ENCODE assay signal across 39 mouse cellular contexts in the genomic region with DNA sequence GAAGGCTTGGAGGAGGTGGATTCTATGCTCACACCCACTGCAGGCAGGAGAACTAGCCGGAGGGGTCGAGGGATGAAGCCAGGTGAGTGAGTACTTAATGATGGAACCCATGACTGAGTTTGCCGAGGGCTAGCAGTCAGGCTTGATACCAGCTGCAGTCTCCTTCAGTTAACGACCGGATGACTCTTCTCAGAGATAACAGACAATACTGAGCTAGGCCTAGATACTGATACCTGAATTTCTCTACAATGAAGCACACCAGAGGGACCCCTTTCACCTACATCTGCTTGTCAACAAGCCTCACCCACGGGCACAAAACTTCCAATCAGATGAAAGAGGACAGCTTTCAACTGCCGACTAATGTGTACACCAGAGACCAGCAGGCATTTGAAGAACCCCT. TPM values are rescaled to one million over a fixed set of nuclear protein-coding genes. Genes with fewer than 3 reads are reported as not detected.
"Had no signal": no experiment of that assay in that cellular context is flagged by ENCODE, and none has a peak within 500 bp of the region (broad histone marks: within the 10 kb centered on the region; RNA-seq: fewer than 3 reads in every experiment).

No protein-coding gene starts in this region.

- H3K9ac ChIP-seq: embryonic facial prominence, embryonic 12.5 days; embryonic facial prominence, embryonic 13.5 days; embryonic facial prominence, embryonic 15.5 days; forebrain, embryonic 12.5 days; forebrain, embryonic 13.5 days; forebrain, embryonic 15.5 days; forebrain, postnatal 0 days had no signal

- ATAC-seq: forebrain, embryonic 13.5 days; forebrain, embryonic 14.5 days; forebrain, embryonic 15.5 days; forebrain, postnatal 0 days had no signal

- H3K36me3 ChIP-seq: embryonic facial prominence, embryonic 10.5 days; embryonic facial prominence, embryonic 12.5 days; embryonic facial prominence, embryonic 13.5 days; embryonic facial prominence, embryonic 15.5 days; forebrain, embryonic 10.5 days; forebrain, embryonic 12.5 days; forebrain, embryonic 15.5 days had no signal

- H3K4me2 ChIP-seq: embryonic facial prominence, embryonic 12.5 days; embryonic facial prominence, embryonic 13.5 days; embryonic facial prominence, embryonic 15.5 days; forebrain, embryonic 12.5 days; forebrain, embryonic 13.5 days; forebrain, embryonic 15.5 days had no signal

- H3K27ac ChIP-seq: embryonic facial prominence, embryonic 10.5 days; embryonic facial prominence, embryonic 12.5 days; embryonic facial prominence, embryonic 13.5 days; embryonic facial prominence, embryonic 15.5 days; forebrain, embryonic 10.5 days; forebrain, embryonic 12.5 days; forebrain, embryonic 13.5 days; forebrain, embryonic 15.5 days; gastrocnemius, adult 2 months; heart, adult 2 months had no signal

- H3K27me3 ChIP-seq: embryonic facial prominence, embryonic 12.5 days; embryonic facial prominence, embryonic 13.5 days; embryonic facial prominence, embryonic 15.5 days; forebrain, embryonic 12.5 days; forebrain, embryonic 13.5 days; forebrain, embryonic 15.5 days had no signal

- H3K4me1 ChIP-seq: embryonic facial prominence, embryonic 12.5 days; forebrain, embryonic 10.5 days; forebrain, embryonic 12.5 days; forebrain, embryonic 13.5 days; forebrain, embryonic 15.5 days had no signal

- H3K4me3 ChIP-seq: embryonic facial prominence, embryonic 10.5 days; embryonic facial prominence, embryonic 12.5 days; embryonic facial prominence, embryonic 13.5 days; embryonic facial prominence, embryonic 15.5 days; erythroblast, embryonic 14.5 days; forebrain, embryonic 10.5 days; forebrain, embryonic 12.5 days; forebrain, embryonic 13.5 days; forebrain, embryonic 15.5 days; gastrocnemius, adult 2 months; heart, adult 2 months had no signal

- DNase-seq: cerebellum, adult 8-10 months; cerebellum, adult 9-10 months; cerebellum, adult 9-11 months; cerebellum, postnatal 10 days; cerebellum, postnatal 14 days; cerebellum, postnatal 25 days; cerebellum, postnatal 36 days; embryo, embryonic 11 days; forebrain, postnatal 0 days; gastrocnemius, adult 2 months; gastrocnemius, postnatal 10 days; gastrocnemius, postnatal 14 days; gastrocnemius, postnatal 25 days; gastrocnemius, postnatal 36 days; heart, adult 11 months; heart, adult 18-20 months; heart, adult 2 months had no signal

- H3K9me3 ChIP-seq: embryonic facial prominence, embryonic 10.5 days; embryonic facial prominence, embryonic 12.5 days; embryonic facial prominence, embryonic 13.5 days; embryonic facial prominence, embryonic 15.5 days; forebrain, embryonic 10.5 days; forebrain, embryonic 12.5 days; forebrain, embryonic 13.5 days; forebrain, embryonic 15.5 days had no signal

RNA-seq across cellular contexts. Expression of a gene that starts 3.0 kb away (rescaled TPM):
- total RNA-seq: common myeloid progenitor, adult 5-6 weeks; gastrocnemius, adult 18-20 months; gastrocnemius, adult 2 months; gastrocnemius, adult 8-10 months; gastrocnemius, postnatal 14 days; gastrocnemius, postnatal 25 days; gastrocnemius, postnatal 36 days; gastrocnemius, postnatal 4 days; granulocyte monocyte progenitor cell, adult 5-6 weeks; heart, adult 18-20 months; heart, adult 2 months; heart, adult 8-10 months had no signal
- polyA plus RNA-seq: cortical plate, adult 2 months; erythroblast, embryonic 14.5 days; forebrain, embryonic 10.5 days; forebrain, embryonic 14.5 days; forebrain, embryonic 15.5 days; forebrain, postnatal 0 days; frontal cortex, adult 2 months; gonadal fat pad, adult 2 months; heart, adult 2 months had no signal

RNA-seq across cellular contexts. Expression of a gene that starts 50.0 kb away (rescaled TPM):
- total RNA-seq: common myeloid progenitor, adult 5-6 weeks; forebrain, postnatal 0 days; gastrocnemius, adult 18-20 months; gastrocnemius, adult 2 months; gastrocnemius, adult 8-10 months; gastrocnemius, postnatal 10 days; gastrocnemius, postnatal 14 days; gastrocnemius, postnatal 25 days; gastrocnemius, postnatal 36 days; gastrocnemius, postnatal 4 days; granulocyte monocyte progenitor cell, adult 5-6 weeks; heart, adult 18-20 months; heart, adult 2 months; heart, adult 8-10 months had no signal
- polyA plus RNA-seq: cortical plate, adult 2 months; embryonic facial prominence, embryonic 10.5 days; embryonic facial prominence, embryonic 11.5 days; embryonic facial prominence, embryonic 12.5 days; embryonic facial prominence, embryonic 13.5 days; embryonic facial prominence, embryonic 14.5 days; erythroblast, embryonic 14.5 days; forebrain, embryonic 10.5 days; forebrain, embryonic 11.5 days; forebrain, embryonic 12.5 days; forebrain, embryonic 13.5 days; forebrain, embryonic 14.5 days; forebrain, embryonic 15.5 days; forebrain, postnatal 0 days; gonadal fat pad, adult 2 months; heart, adult 2 months had no signal
